Comparison of ENCODE assay signal across 9 mouse cellular contexts in the genomic region with DNA sequence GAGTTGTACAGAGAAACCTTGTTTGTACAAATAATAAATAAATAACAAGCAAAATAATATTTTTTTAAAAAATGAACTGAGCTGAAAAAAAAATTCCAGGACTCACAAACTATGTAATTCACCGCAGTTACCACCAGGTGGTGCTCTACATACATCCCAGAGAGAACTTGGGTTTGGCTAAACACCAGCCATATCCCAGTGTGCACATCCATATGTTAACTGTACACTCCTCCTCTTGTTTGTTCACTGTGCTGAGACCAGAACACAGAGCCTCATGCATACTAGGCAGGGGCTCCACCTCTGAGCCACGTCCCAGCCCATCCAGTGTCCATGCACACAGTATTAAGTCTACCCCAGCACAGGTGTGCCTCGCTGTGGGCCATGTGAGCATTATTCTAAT. TPM values are rescaled to one million over a fixed set of nuclear protein-coding genes. Genes with fewer than 3 reads are reported as not detected.
DNase-seq lines count a peak whose midpoint lies in the region; ATAC-seq and TF ChIP-seq lines count a peak whose summit lies in the region.
"Had no signal": no experiment of that assay in that cellular context is flagged by ENCODE, and none has a peak within 500 bp of the region (broad histone marks: within the 10 kb centered on the region; RNA-seq: fewer than 3 reads in every experiment).

No protein-coding gene starts in this region.

- TF ChIP-seq POLR2A in ES-Bruce4 (IDR thresholded peaks at IDR 0.05; ENCODE audit: insufficient read depth, low read length): no peak

- no peak for TF ChIP-seq EP300 in ES-Bruce4 (IDR thresholded peaks at IDR 0.05; ENCODE audit: insufficient read depth, low read depth, low read length)

- peak; percentile 26 for TF ChIP-seq CTCF in ES-Bruce4 (IDR thresholded peaks at IDR 0.05; ENCODE audit: low read depth, low read length)

- H3K4me2 ChIP-seq in hindbrain, embryonic 12.5 days (replicated peaks): no peak overlapping the region
- no peak overlapping the region for H3K4me2 ChIP-seq in midbrain, embryonic 12.5 days (replicated peaks)
- H3K4me2 ChIP-seq in stomach, embryonic 16.5 days (ENCODE audit: low read depth, low read length): no peak overlapping the region
- H3K4me2 ChIP-seq: liver, embryonic 15.5 days had no signal

- 58% methylated on average over 3 of the region's 3 CpGs for WGBS in hindbrain, embryonic 12.5 days
- WGBS in midbrain, embryonic 12.5 days: 52% methylated on average over 3 of the region's 3 CpGs
- WGBS in stomach, embryonic 16.5 days: 56% methylated on average over 3 of the region's 3 CpGs

- no peaks in the 10 kb centered on the region for H3K4me1 ChIP-seq in ES-Bruce4 (ENCODE audit: control insufficient read depth, insufficient read depth, low read length)
- no peaks in the 10 kb centered on the region for H3K4me1 ChIP-seq in hindbrain, embryonic 12.5 days
- H3K4me1 ChIP-seq in midbrain, embryonic 12.5 days: no peaks in the 10 kb centered on the region
- H3K4me1 ChIP-seq in stomach, embryonic 16.5 days (ENCODE audit: control insufficient read depth, insufficient read depth, low read length): no peaks in the 10 kb centered on the region
- H3K4me1 ChIP-seq: liver, embryonic 15.5 days had no signal

- peaks cover 9% of the 10 kb centered on the region for H3K36me3 ChIP-seq in ES-Bruce4 (ENCODE audit: control insufficient read depth, insufficient read depth, low read length, poor library complexity, severe bottlenecking)
- H3K36me3 ChIP-seq in hindbrain, embryonic 12.5 days: peaks cover 58% of the 10 kb centered on the region
- peaks cover 56% of the 10 kb centered on the region for H3K36me3 ChIP-seq in midbrain, embryonic 12.5 days
- H3K36me3 ChIP-seq in stomach, embryonic 16.5 days (ENCODE audit: control insufficient read depth, insufficient read depth, low read length): peaks cover 12% of the 10 kb centered on the region; the same call in 1 of the 2 replicates

- no peak overlapping the region for H3K27ac ChIP-seq in ES-Bruce4 (ENCODE audit: insufficient read depth, low read length)
- H3K27ac ChIP-seq in hindbrain, embryonic 12.5 days: no peak overlapping the region
- no peak overlapping the region for H3K27ac ChIP-seq in midbrain, embryonic 12.5 days (replicated peaks)
- H3K27ac ChIP-seq in stomach, embryonic 16.5 days (ENCODE audit: low read length): no peak overlapping the region
- H3K27ac ChIP-seq: liver, embryonic 15.5 days had no signal

- no peaks in the 10 kb centered on the region for H3K27me3 ChIP-seq in ES-Bruce4 (ENCODE audit: control insufficient read depth, insufficient read depth, low read length, poor library complexity, severe bottlenecking)
- H3K27me3 ChIP-seq in hindbrain, embryonic 12.5 days: no peaks in the 10 kb centered on the region
- no peaks in the 10 kb centered on the region for H3K27me3 ChIP-seq in midbrain, embryonic 12.5 days
- H3K27me3 ChIP-seq in stomach, embryonic 16.5 days (ENCODE audit: control insufficient read depth, insufficient read depth, low read length): no peaks in the 10 kb centered on the region
- H3K27me3 ChIP-seq: liver, embryonic 15.5 days had no signal

- no peak overlapping the region for H3K4me3 ChIP-seq in ES-Bruce4 (ENCODE audit: low read depth, low read length)
- no peak overlapping the region for H3K4me3 ChIP-seq in hindbrain, embryonic 12.5 days
- no peak overlapping the region for H3K4me3 ChIP-seq in midbrain, embryonic 12.5 days
- no peak overlapping the region for H3K4me3 ChIP-seq in stomach, embryonic 16.5 days (replicated peaks; ENCODE audit: low read length)
- H3K4me3 ChIP-seq: liver, embryonic 15.5 days had no signal

- intact Hi-C loops in left cerebral cortex, postnatal 10 days (cut with DNase I): loop anchor here (5.0 kb wide), 1 partner anchor 146 kb away; a partner anchor contains a TSS

- ATAC-seq in frontal cortex, adult (ENCODE audit: low TSS enrichment): peak; percentile 44; the same call in 1 of the 2 replicates
- ATAC-seq in hindbrain, embryonic 12.5 days (ENCODE audit: low FRiP score): peak; percentile 57; the same call in 1 of the 2 replicates
- 0 out of 2 replicates have a peak, but pooled peaks have one; percentile 42 for ATAC-seq in midbrain, embryonic 12.5 days (ENCODE audit: low FRiP score, low read depth)
- peak; percentile 44; the same call in 1 of the 2 replicates for ATAC-seq in stomach, embryonic 16.5 days (ENCODE audit: insufficient read depth, low FRiP score)

- DNase-seq in frontal cortex, postnatal 14 days (ENCODE audit: low spot score in 2 of 2): no peak
- peak; percentile 71 to 76 for DNase-seq in cerebellum, postnatal 14 days
- DNase-seq in left cerebral cortex, postnatal 10 days (ENCODE audit: extremely low spot score in 1 of 2, low spot score in 2 of 2): peak; percentile 23 to 54

- H3K9me3 ChIP-seq in ES-Bruce4 (replicated peaks; ENCODE audit: control insufficient read depth, insufficient read depth, low read length, poor library complexity, severe bottlenecking): no peaks in the 10 kb centered on the region
- no peaks in the 10 kb centered on the region for H3K9me3 ChIP-seq in hindbrain, embryonic 12.5 days (replicated peaks)
- H3K9me3 ChIP-seq in midbrain, embryonic 12.5 days: no peaks in the 10 kb centered on the region
- H3K9me3 ChIP-seq in stomach, embryonic 16.5 days (replicated peaks; ENCODE audit: control insufficient read depth, low read length): no peaks in the 10 kb centered on the region
- H3K9me3 ChIP-seq: liver, embryonic 15.5 days had no signal

- H3K9ac ChIP-seq in ES-Bruce4 (ENCODE audit: low read depth, poor library complexity, severe bottlenecking): no peak overlapping the region
- H3K9ac ChIP-seq in hindbrain, embryonic 12.5 days: no peak overlapping the region
- no peak overlapping the region for H3K9ac ChIP-seq in midbrain, embryonic 12.5 days (replicated peaks)
- H3K9ac ChIP-seq in stomach, embryonic 16.5 days (ENCODE audit: low read length): no peak overlapping the region
- H3K9ac ChIP-seq: liver, embryonic 15.5 days had no signal

RNA-seq across cellular contexts. Expression of a gene that starts 7.9 kb away (rescaled TPM):
- polyA plus RNA-seq in ES-Bruce4 (2011; ENCODE audit: insufficient read depth, insufficient read length, low read depth, missing spikeins): 88.3 and 91.5 TPM in 2 replicates
- polyA plus RNA-seq in hindbrain, embryonic 12.5 days (2016; fragmentation: Nextera tagmentation; extraction: Ambion mirVana): 262 and 292 TPM in 2 replicates
- 100 to 1,000 TPM; 350 to 351 TPM for total RNA-seq in left cerebral cortex, postnatal 10 days (2021)
- 278 and 285 TPM in 2 replicates for polyA plus RNA-seq in midbrain, embryonic 12.5 days (2016; fragmentation: Nextera tagmentation; extraction: Ambion mirVana)
- 229 and 231 TPM in 2 replicates for polyA plus RNA-seq in stomach, embryonic 16.5 days (2015; fragmentation: Nextera tagmentation; extraction: Ambion mirVana)

RNA-seq across cellular contexts. Expression of a gene that starts 24.4 kb away (rescaled TPM):
- not detected in 2 replicates for polyA plus RNA-seq in ES-Bruce4 (2011; ENCODE audit: insufficient read depth, insufficient read length, low read depth, missing spikeins)
- not detected in 2 replicates for polyA plus RNA-seq in hindbrain, embryonic 12.5 days (2016; fragmentation: Nextera tagmentation; extraction: Ambion mirVana)
- not detected for total RNA-seq in left cerebral cortex, postnatal 10 days (2021)
- not detected in 2 replicates for polyA plus RNA-seq in midbrain, embryonic 12.5 days (2016; fragmentation: Nextera tagmentation; extraction: Ambion mirVana)
- not detected in 2 replicates for polyA plus RNA-seq in stomach, embryonic 16.5 days (2015; fragmentation: Nextera tagmentation; extraction: Ambion mirVana)
- polyA plus RNA-seq: liver, embryonic 15.5 days had no signal

RNA-seq across cellular contexts. Expression of a gene that starts 35.0 kb away (rescaled TPM):
- polyA plus RNA-seq in ES-Bruce4 (2011; ENCODE audit: insufficient read depth, insufficient read length, low read depth, missing spikeins): 101 and 108 TPM in 2 replicates
- 20.2 and 20.5 TPM in 2 replicates for polyA plus RNA-seq in hindbrain, embryonic 12.5 days (2016; fragmentation: Nextera tagmentation; extraction: Ambion mirVana)
- 1 to 10 TPM; 3.9 to 4.3 TPM for total RNA-seq in left cerebral cortex, postnatal 10 days (2021)
- 33.3 and 33.6 TPM in 2 replicates for polyA plus RNA-seq in midbrain, embryonic 12.5 days (2016; fragmentation: Nextera tagmentation; extraction: Ambion mirVana)
- 43.1 and 46.6 TPM in 2 replicates for polyA plus RNA-seq in stomach, embryonic 16.5 days (2015; fragmentation: Nextera tagmentation; extraction: Ambion mirVana)

Comparison
In these comparisons a context has a peak if more than half of its experiments do, and no peak if none do; other contexts are left out.
1. DNase-seq: peak in cerebellum, postnatal 14 days (2 of 2) and left cerebral cortex, postnatal 10 days (2 of 2); none in frontal cortex, postnatal 14 days (0 of 2).
2. Peak in every context shown above with its lines, with median percentiles within 50 percentile points of each other: ATAC-seq.